Mouse (Mus musculus): Measurements from ENCODE around the gene Cd200r3. TPM values are rescaled to one million over a fixed set of nuclear protein-coding genes. Genes with fewer than 3 reads are reported as not detected.

The Cd200r3 gene
- polyA plus RNA-seq, 1 experiment from 2014 or later, result 0.23 TPM

DNA sequence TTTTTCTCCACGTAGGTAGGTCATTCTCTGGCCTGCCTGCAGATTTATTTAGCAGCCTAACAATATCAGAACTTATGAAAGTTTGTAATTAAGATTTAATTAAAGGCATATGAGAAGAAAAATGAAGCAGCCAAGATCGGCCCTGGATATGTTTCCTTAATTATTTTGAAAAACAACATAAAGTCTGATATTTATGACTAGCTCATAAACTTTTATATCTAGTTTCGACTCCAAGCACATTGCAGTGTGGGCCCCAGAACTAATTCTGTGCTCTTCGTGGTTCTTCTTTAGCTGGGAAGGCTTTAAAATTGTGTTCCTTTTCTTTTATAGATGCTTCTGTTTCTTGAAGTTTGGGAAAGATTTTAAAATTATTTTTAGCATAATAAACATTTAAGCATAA is 23.4 kb downstream of the Cd200r3 start:
- no peak overlapping the region for H3K9ac ChIP-seq (replicated peaks; ENCODE audit: low read depth, low read length)
- ATAC-seq (ENCODE audit: insufficient number of reproducible peaks, insufficient read depth, low FRiP score, low read depth), result no peak
- H3K27me3 ChIP-seq (ENCODE audit: control insufficient read depth, insufficient read depth, low read length), result no peaks in the 10 kb centered on the region
- no peak overlapping the region for H3K27ac ChIP-seq (ENCODE audit: low read length)
- 75% methylated on average over 4 of the region's 4 CpGs for whole genome bisulfite sequencing
- H3K36me3 ChIP-seq (ENCODE audit: control insufficient read depth, insufficient read depth, low read length), result no peaks in the 10 kb centered on the region
- H3K4me2 ChIP-seq (replicated peaks; ENCODE audit: low read depth, low read length), result no peak overlapping the region
- H3K4me3 ChIP-seq (ENCODE audit: low read depth, low read length), result no peak overlapping the region
- H3K4me1 ChIP-seq (ENCODE audit: control insufficient read depth, insufficient read depth, low read length), result peaks cover 10% of the 10 kb centered on the region; the same call in 1 of the 2 replicates
- H3K9me3 ChIP-seq (ENCODE audit: control insufficient read depth, low read depth, low read length), result no peaks in the 10 kb centered on the region

DNA sequence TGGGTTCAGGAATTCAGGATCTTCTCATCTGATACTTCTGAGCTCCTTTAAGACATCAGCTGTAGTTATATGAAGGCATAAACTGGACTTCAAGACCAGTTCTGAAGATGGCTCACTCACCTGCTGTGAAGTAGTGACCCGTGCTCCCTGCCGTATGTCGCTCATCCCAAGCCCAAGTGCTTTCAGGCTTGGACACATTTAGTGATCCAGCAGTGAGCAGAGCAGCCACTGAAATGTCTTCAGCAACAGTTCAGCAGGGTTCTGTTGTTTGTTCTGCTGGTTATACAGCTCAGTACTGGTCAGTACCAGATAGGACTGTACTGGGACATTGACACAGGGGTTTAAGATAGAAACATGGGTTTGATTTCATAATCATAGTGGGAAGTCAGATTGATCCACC is 24.6 kb downstream of the Cd200r3 start:
- no peak overlapping the region for H3K4me3 ChIP-seq (ENCODE audit: low read depth, low read length)
- H3K9me3 ChIP-seq (ENCODE audit: control insufficient read depth, low read depth, low read length), result no peaks in the 10 kb centered on the region
- H3K9ac ChIP-seq (replicated peaks; ENCODE audit: low read depth, low read length), result no peak overlapping the region
- H3K4me1 ChIP-seq (ENCODE audit: control insufficient read depth, insufficient read depth, low read length), result peaks cover 10% of the 10 kb centered on the region; the same call in 1 of the 2 replicates
- H3K4me2 ChIP-seq (replicated peaks; ENCODE audit: low read depth, low read length), result no peak overlapping the region
- 94% methylated on average over 3 of the region's 3 CpGs for WGBS
- no peaks in the 10 kb centered on the region for H3K27me3 ChIP-seq (ENCODE audit: control insufficient read depth, insufficient read depth, low read length)
- H3K27ac ChIP-seq (ENCODE audit: low read length), result no peak overlapping the region
- ATAC-seq (ENCODE audit: insufficient number of reproducible peaks, insufficient read depth, low FRiP score, low read depth), result no peak
- H3K36me3 ChIP-seq (ENCODE audit: control insufficient read depth, insufficient read depth, low read length), result no peaks in the 10 kb centered on the region

DNA sequence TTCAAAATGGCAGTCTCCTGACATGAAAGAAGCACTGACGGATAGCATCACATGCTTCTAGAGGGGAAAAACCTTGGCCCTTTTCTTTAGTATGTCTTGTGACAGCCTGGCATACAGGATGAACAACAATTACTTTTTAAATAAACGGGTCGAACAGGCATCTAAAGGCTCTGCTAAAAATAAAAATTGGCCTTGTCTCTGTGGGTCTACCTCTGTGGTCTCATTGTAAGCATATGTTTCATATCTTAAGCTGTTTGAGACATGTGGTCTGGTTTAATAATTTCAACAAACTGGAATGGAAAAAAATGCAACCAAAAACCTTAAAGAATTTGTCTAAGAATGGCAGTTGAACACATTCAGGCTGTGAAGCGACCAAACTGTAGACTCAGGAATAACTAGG is 27.4 kb downstream of the Cd200r3 start:
- Histone ChIP-seq H3K36me3 (ENCODE audit: control insufficient read depth, insufficient read depth, low read length) (no peaks in the 10 kb centered on the region), H3K4me2 (replicated peaks; ENCODE audit: low read depth, low read length) (no peak overlapping the region), H3K27ac (ENCODE audit: low read length) (no peak overlapping the region), H3K9me3 (ENCODE audit: control insufficient read depth, low read depth, low read length) (no peaks in the 10 kb centered on the region), H3K4me1 (ENCODE audit: control insufficient read depth, insufficient read depth, low read length) (0 out of 2 replicates have a peak, but pooled peaks cover 2% of the 10 kb centered on the region), H3K27me3 (ENCODE audit: control insufficient read depth, insufficient read depth, low read length) (no peaks in the 10 kb centered on the region), H3K9ac (replicated peaks; ENCODE audit: low read depth, low read length) (no peak overlapping the region), H3K4me3 (ENCODE audit: low read depth, low read length) (no peak overlapping the region)
- ATAC-seq (ENCODE audit: insufficient number of reproducible peaks, insufficient read depth, low FRiP score, low read depth), result no peak
- 39% methylated on average over 4 of the region's 4 CpGs for WGBS

DNA sequence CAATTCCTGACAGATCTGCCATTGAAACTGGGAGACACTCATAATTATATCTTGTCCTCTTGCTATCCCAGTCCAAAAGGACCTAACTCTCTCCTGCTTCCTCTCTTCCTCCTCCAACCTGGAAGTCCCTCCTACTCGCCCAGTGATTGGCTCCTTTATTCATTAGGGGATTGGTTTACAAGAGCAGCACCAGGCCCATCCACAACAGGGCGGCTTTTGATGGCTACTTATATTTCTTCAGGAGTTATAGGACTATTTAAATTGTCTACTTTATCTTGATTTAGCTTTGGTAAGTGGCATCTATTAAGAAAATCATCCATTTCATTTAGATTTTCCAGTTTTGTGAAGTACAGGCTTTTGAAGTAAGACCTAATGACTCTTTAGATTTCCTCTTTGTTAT is 30.6 kb downstream of the Cd200r3 start:
- no peak overlapping the region for H3K4me3 ChIP-seq (ENCODE audit: low read depth, low read length)
- no peak for ATAC-seq (ENCODE audit: insufficient number of reproducible peaks, insufficient read depth, low FRiP score, low read depth)
- WGBS, result 81% methylated on average over 2 of the region's 2 CpGs

DNA sequence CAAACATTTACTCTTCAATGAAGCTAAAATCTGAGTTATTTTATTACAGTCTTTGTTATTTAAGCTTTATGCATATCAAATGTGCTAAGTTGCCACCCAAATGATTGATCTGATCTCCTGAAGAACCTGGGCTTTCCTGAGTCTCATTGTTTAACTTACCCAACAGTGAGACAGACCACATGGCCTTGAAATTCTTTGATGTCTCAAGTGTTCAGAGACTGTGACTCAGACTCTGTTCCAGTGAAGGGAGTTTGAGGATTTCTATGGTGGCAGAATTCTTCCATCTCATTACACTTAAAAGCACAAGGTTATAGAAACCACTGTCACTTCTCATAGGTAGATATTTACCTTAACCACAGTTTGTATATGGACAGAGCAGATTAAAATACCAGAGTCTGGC is 32.6 kb downstream of the Cd200r3 start:
- Histone ChIP-seq H3K9me3 (ENCODE audit: control insufficient read depth, low read depth, low read length) (no peaks in the 10 kb centered on the region), H3K4me3 (ENCODE audit: low read depth, low read length) (no peak overlapping the region), H3K9ac (replicated peaks; ENCODE audit: low read depth, low read length) (no peak overlapping the region), H3K4me1 (ENCODE audit: control insufficient read depth, insufficient read depth, low read length) (0 out of 2 replicates have a peak, but pooled peaks cover 7% of the 10 kb centered on the region), H3K27me3 (ENCODE audit: control insufficient read depth, insufficient read depth, low read length) (no peaks in the 10 kb centered on the region), H3K27ac (ENCODE audit: low read length) (no peak overlapping the region), H3K4me2 (replicated peaks; ENCODE audit: low read depth, low read length) (no peak overlapping the region), H3K36me3 (ENCODE audit: control insufficient read depth, insufficient read depth, low read length) (no peaks in the 10 kb centered on the region)
- ATAC-seq (ENCODE audit: insufficient number of reproducible peaks, insufficient read depth, low FRiP score, low read depth), result no peak

More for the DNA sequence above, 30.6 kb downstream of the Cd200r3 start:
- no peak overlapping the region for H3K9ac ChIP-seq (replicated peaks; ENCODE audit: low read depth, low read length)
- H3K9me3 ChIP-seq (ENCODE audit: control insufficient read depth, low read depth, low read length), result no peaks in the 10 kb centered on the region
- no peaks in the 10 kb centered on the region for H3K27me3 ChIP-seq (ENCODE audit: control insufficient read depth, insufficient read depth, low read length)
- H3K36me3 ChIP-seq (ENCODE audit: control insufficient read depth, insufficient read depth, low read length), result no peaks in the 10 kb centered on the region
- H3K4me1 ChIP-seq (ENCODE audit: control insufficient read depth, insufficient read depth, low read length), result 0 out of 2 replicates have a peak, but pooled peaks cover 5% of the 10 kb centered on the region
- H3K27ac ChIP-seq (ENCODE audit: low read length), result no peak overlapping the region
- no peak overlapping the region for H3K4me2 ChIP-seq (replicated peaks; ENCODE audit: low read depth, low read length)

DNA sequence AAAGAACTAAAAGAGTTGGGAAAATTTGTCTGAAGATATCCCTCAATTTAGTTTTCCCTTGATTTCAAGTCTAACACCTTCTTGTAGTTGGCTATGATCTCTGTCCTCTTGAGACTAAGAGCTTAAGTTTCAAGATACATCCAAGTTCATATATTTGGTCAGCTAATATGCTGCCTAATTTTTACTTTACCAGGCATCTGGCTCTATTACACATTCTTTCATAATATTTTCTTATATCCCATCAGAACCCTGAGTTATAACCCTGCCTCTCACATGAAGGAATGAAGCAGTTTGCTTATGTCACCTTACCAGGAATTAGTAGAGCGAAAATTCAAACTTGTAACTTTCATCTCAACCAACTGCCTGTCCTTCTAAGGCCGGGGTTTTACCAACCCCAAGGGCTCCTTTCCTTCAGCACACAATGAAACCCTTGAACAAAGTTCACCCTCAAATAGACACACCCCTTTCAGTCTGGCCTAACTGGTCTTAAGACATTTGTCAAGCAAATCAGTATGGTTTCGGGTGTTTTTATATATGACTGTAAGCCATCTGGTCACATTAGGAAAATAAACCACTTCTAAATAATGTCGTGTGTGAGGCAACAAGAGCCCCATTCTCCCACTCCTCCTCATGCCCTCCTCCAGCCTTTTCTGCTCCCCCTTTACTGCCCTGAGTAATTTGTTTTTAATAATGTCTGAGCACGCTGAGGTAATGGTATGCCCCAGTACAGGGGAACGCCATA is 33.6 kb downstream of the Cd200r3 start:
- H3K4me1 ChIP-seq (ENCODE audit: control insufficient read depth, insufficient read depth, low read length), result 0 out of 2 replicates have a peak, but pooled peaks cover 7% of the 10 kb centered on the region
- peak overlapping the region; percentile 44; the same call in 1 of the 2 replicates for H3K27ac ChIP-seq (ENCODE audit: low read length)
- H3K4me3 ChIP-seq (ENCODE audit: low read depth, low read length), result no peak overlapping the region
- no peaks in the 10 kb centered on the region for H3K9me3 ChIP-seq (ENCODE audit: control insufficient read depth, low read depth, low read length)
- no peak overlapping the region for H3K4me2 ChIP-seq (replicated peaks; ENCODE audit: low read depth, low read length)
- 22% methylated on average over 6 of the region's 6 CpGs for WGBS
- ATAC-seq (ENCODE audit: insufficient number of reproducible peaks, insufficient read depth, low FRiP score, low read depth), result peak; percentile 76
- H3K27me3 ChIP-seq (ENCODE audit: control insufficient read depth, insufficient read depth, low read length), result no peaks in the 10 kb centered on the region
- no peak overlapping the region for H3K9ac ChIP-seq (replicated peaks; ENCODE audit: low read depth, low read length)
- H3K36me3 ChIP-seq (ENCODE audit: control insufficient read depth, insufficient read depth, low read length), result no peaks in the 10 kb centered on the region

DNA sequence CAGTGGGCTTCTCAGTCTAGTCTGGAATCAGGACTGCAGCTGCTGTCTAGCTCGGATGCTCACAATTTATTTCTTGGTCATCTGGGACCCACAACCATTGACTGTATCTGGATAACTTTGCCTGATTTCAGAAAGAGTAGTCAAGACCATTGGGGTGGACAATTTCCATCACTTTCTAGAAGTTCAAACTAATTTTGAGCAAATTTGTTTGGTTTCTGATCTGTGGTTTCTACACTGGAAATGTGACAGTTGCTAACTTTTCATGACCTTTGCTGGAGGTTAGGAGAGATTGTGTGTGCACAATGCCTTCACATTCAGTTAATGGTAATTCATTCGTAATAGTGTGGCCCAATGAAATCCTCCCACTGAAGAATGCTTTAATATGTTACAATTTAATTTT is 34.7 kb downstream of the Cd200r3 start:
- Histone ChIP-seq H3K27ac (ENCODE audit: low read length) (no peak overlapping the region), H3K9ac (replicated peaks; ENCODE audit: low read depth, low read length) (no peak overlapping the region), H3K4me3 (ENCODE audit: low read depth, low read length) (no peak overlapping the region), H3K9me3 (ENCODE audit: control insufficient read depth, low read depth, low read length) (no peaks in the 10 kb centered on the region), H3K27me3 (ENCODE audit: control insufficient read depth, insufficient read depth, low read length) (no peaks in the 10 kb centered on the region), H3K4me1 (ENCODE audit: control insufficient read depth, insufficient read depth, low read length) (0 out of 2 replicates have a peak, but pooled peaks cover 7% of the 10 kb centered on the region), H3K36me3 (ENCODE audit: control insufficient read depth, insufficient read depth, low read length) (no peaks in the 10 kb centered on the region), H3K4me2 (replicated peaks; ENCODE audit: low read depth, low read length) (no peak overlapping the region)
- no peak for ATAC-seq (ENCODE audit: insufficient number of reproducible peaks, insufficient read depth, low FRiP score, low read depth)
- 76% methylated on average over 2 of the region's 2 CpGs for WGBS

DNA sequence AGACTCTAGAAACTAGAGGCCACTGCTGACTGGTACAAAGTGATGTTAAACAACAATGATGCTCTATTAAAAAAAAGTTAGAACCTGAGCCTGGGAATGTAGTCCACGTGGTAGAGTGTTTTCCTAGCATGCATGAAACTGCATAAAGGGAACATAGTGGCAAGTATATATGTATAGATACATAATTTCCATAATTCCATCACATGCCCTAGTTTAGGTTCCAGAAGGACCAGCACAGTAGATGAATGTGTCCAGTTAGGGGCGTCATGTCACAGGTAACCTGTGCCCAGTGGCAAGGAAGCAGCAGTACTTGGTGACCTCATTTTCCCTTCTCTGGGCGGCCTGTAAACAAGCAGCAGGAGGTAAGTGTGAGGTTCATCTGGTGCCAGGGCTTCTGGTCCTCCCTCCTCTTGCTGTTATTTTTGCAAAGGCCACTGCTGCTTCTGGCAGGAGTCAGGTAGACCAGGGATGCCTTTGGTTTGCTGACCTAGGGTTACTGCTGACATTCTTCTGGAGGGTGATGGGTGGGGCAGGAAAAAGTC is 35.9 kb downstream of the Cd200r3 start:
- ATAC-seq (ENCODE audit: insufficient number of reproducible peaks, insufficient read depth, low FRiP score, low read depth), result no peak
- Histone ChIP-seq H3K27me3 (ENCODE audit: control insufficient read depth, insufficient read depth, low read length) (no peaks in the 10 kb centered on the region), H3K4me2 (replicated peaks; ENCODE audit: low read depth, low read length) (no peak overlapping the region), H3K4me3 (ENCODE audit: low read depth, low read length) (no peak overlapping the region), H3K9me3 (ENCODE audit: control insufficient read depth, low read depth, low read length) (no peaks in the 10 kb centered on the region), H3K36me3 (ENCODE audit: control insufficient read depth, insufficient read depth, low read length) (no peaks in the 10 kb centered on the region), H3K27ac (ENCODE audit: low read length) (no peak overlapping the region), H3K9ac (replicated peaks; ENCODE audit: low read depth, low read length) (no peak overlapping the region), H3K4me1 (ENCODE audit: control insufficient read depth, insufficient read depth, low read length) (0 out of 2 replicates have a peak, but pooled peaks cover 7% of the 10 kb centered on the region)
- WGBS, result 78% methylated on average over 3 of the region's 3 CpGs

Measured in stomach, embryonic 14.5 days (tissue).